Mouse (Mus musculus) liver, embryonic 14.5 days (tissue): ENCODE results near the gene Nrp1. TPM values are rescaled to one million over a fixed set of nuclear protein-coding genes. Genes with fewer than 3 reads are reported as not detected.
A peak's percentile ranks its signal among the peaks of the same experiment; 100 is the strongest.

Experiments
- ATAC-seq: fragments of 200-750 bp; cut with Nextera tagmentation; 2 replicates; pipeline ENCODE4 v1.8.0; 2017; ENCODE audit warnings: moderate number of reproducible peaks, mild to moderate bottlenecking, moderate library complexity; ENCODE audit not compliant: insufficient read depth
- DNase-seq, 3 experiments: peaks; one replicate each; pipeline ENCODE4 v3.0.0-alpha.2; 2012 to 2013; ENCODE audit warnings: low read depth in 3 of 3, low spot score in 3 of 3
- H3K27ac ChIP-seq: fragments of 300-500 bp; sonication (generic); 2 replicates; pipeline ENCODE4 v1.5.1; 2014; ENCODE audit warnings: moderate library complexity, mild to moderate bottlenecking, control low read depth, inconsistent platforms
- H3K27me3 ChIP-seq: fragments of 300-500 bp; sonication (generic); 2 replicates; pipeline ENCODE4 v1.6.1; 2014; ENCODE audit warnings: mild to moderate bottlenecking, low read length, moderate library complexity; ENCODE audit not compliant: control insufficient read depth, insufficient read depth
- H3K36me3 ChIP-seq: fragments of 300-500 bp; sonication (generic); replicated peaks from 2 replicates; pipeline ENCODE4 v1.6.1; 2014; ENCODE audit warnings: low read depth; ENCODE audit not compliant: control insufficient read depth, insufficient read depth
- H3K4me1 ChIP-seq, 2 experiments: fragments of 200-500 bp in 1 of 2; fragments of 300-500 bp in 1 of 2; sonication (generic) in 1 of 2; replicated peaks; 2 replicates each; pipeline ENCODE4 v1.6.1; 2012 to 2014; ENCODE audit warnings: antibody characterized with exemption in 1 of 2, inconsistent platforms in 1 of 2, low read length in 1 of 2; ENCODE audit not compliant: control insufficient read depth in 2 of 2, insufficient read depth in 2 of 2
- H3K4me2 ChIP-seq: fragments of 300-500 bp; sonication (generic); 2 replicates; pipeline ENCODE4 v1.6.1; 2014; ENCODE audit warnings: low read depth, mild to moderate bottlenecking, control low read depth, moderate library complexity
- H3K4me3 ChIP-seq, 2 experiments: fragments of 200-500 bp in 1 of 2; fragments of 300-500 bp in 1 of 2; sonication (generic) in 1 of 2; 2 replicates each; pipeline ENCODE4 v1.5.1; 2012 to 2014; ENCODE audit warnings: low read depth in 2 of 2, low read length in 2 of 2, mild to moderate bottlenecking in 2 of 2, control low read depth in 1 of 2, inconsistent platforms in 1 of 2, moderate library complexity in 1 of 2; ENCODE audit not compliant: insufficient read depth in 1 of 2
- H3K9ac ChIP-seq: fragments of 300-500 bp; sonication (generic); replicated peaks from 2 replicates; pipeline ENCODE4 v1.6.1; 2014; ENCODE audit warnings: mild to moderate bottlenecking, control low read depth, moderate library complexity
- H3K9me3 ChIP-seq: fragments of 300-500 bp; sonication (generic); 2 replicates; pipeline ENCODE4 v1.6.1; 2016; ENCODE audit warnings: low read length, mixed read lengths; ENCODE audit not compliant: control insufficient read depth
- CTCF ChIP-seq: IDR thresholded peaks from 2 replicates; pipeline ENCODE4 v1.5.1; 2016; ENCODE audit warnings: antibody characterized with exemption, low read depth, control low read depth
- EP300 ChIP-seq: IDR thresholded peaks from 2 replicates; pipeline ENCODE4 v1.6.1; 2016; ENCODE audit warnings: antibody characterized with exemption, low read depth
- WGBS: fragments of 180-500 bp; shearing (Covaris S2); extraction: QIAGEN DNeasy Blood & Tissue Kit; methylation state at CpG from one replicate; pipeline ENCODE4 v1.1.7; 2014; ENCODE audit not compliant: insufficient replicate concordance; 5-methylcytosine and 5-hydroxymethylcytosine counted together
- polyA plus RNA-seq, 2 experiments: library from polyadenylated mRNA; depleted of rRNA in 1 of 2; stranded (reverse) in 1 of 2; unstranded in 1 of 2; fragments of >200 nt; fragmentation: Nextera tagmentation in 1 of 2; extraction: Ambion mirVana in 1 of 2; gene quantifications; 2 replicates each; pipeline versions ENCODE4 v1.2.1 to v1.2.3; 2012 to 2014

Gene Nrp1
- 2.9 and 3.7 TPM in 2 replicates for polyA plus RNA-seq (2012; rRNA removed)
- polyA plus RNA-seq (2014; fragmentation: Nextera tagmentation; extraction: Ambion mirVana): 7.7 and 8.3 TPM in 2 replicates

GRCm38 (mm10) chr8:128358406-128358755, at the start of gene Nrp1:
TSS of gene Nrp1 (plus strand) at chr8:128358604.
- H3K27me3 ChIP-seq: peaks cover 32% of the 10 kb centered on the region
- H3K9ac ChIP-seq: no peak within 1 kb of the TSS
- ATAC-seq (0 out of 2 replicates have a peak, but pooled peaks have one; percentile 2), DNase-seq (no peak)
- no peaks in the 10 kb centered on the region for H3K9me3 ChIP-seq
- H3K4me1 ChIP-seq: no peaks in the 10 kb centered on the region
- under 1% methylated on average over 21 of the region's 21 CpGs for WGBS
- H3K4me3 ChIP-seq: peak within 1 kb of the TSS; percentile 51 to 64
- no peak within 1 kb of the TSS for H3K27ac ChIP-seq
- TF ChIP-seq EP300: no peak
- no peak for TF ChIP-seq CTCF
- peak within 1 kb of the TSS; percentile 64 for H3K4me2 ChIP-seq
- no peaks in the 10 kb centered on the region for H3K36me3 ChIP-seq

- no peaks in the 10 kb centered on the region for H3K9me3 ChIP-seq
- DNase-seq (no peak), ATAC-seq (no peak)
- H3K4me2 ChIP-seq: no peak overlapping the region
- no peak overlapping the region for H3K9ac ChIP-seq
- H3K27ac ChIP-seq: no peak overlapping the region
- H3K4me1 ChIP-seq: no peaks in the 10 kb centered on the region
- 37% methylated on average over 2 of the region's 2 CpGs for WGBS
- H3K36me3 ChIP-seq: no peaks in the 10 kb centered on the region
- TF ChIP-seq CTCF: no peak
- TF ChIP-seq EP300: no peak
- H3K27me3 ChIP-seq: no peaks in the 10 kb centered on the region
- H3K4me3 ChIP-seq: no peak overlapping the region
Observed at GRCm38 (mm10) chr8:128320797-128321196, 37.6 kb upstream of the Nrp1 start.

- Histone ChIP-seq H3K36me3 (no peaks in the 10 kb centered on the region), H3K9ac (no peak overlapping the region), H3K4me3 (no peak overlapping the region), H3K4me1 (no peaks in the 10 kb centered on the region), H3K4me2 (no peak overlapping the region), H3K27ac (no peak overlapping the region), H3K9me3 (no peaks in the 10 kb centered on the region), H3K27me3 (no peaks in the 10 kb centered on the region)
- no peak for DNase-seq
- no peak for TF ChIP-seq EP300
- no peak for TF ChIP-seq CTCF
- 54% methylated on average over 1 of the region's 1 CpGs for WGBS
- ATAC-seq: no peak
Observed at GRCm38 (mm10) chr8:128327281-128327680, 31.1 kb upstream of the Nrp1 start.

- 11% methylated on average over 2 of the region's 2 CpGs for WGBS
- Histone ChIP-seq H3K4me2 (no peak overlapping the region), H3K4me1 (no peaks in the 10 kb centered on the region), H3K9ac (no peak overlapping the region), H3K4me3 (no peak overlapping the region), H3K27me3 (no peaks in the 10 kb centered on the region), H3K36me3 (no peaks in the 10 kb centered on the region), H3K9me3 (no peaks in the 10 kb centered on the region), H3K27ac (no peak overlapping the region)
- TF ChIP-seq EP300: no peak
- TF ChIP-seq CTCF: no peak
- DNase-seq (no peak), ATAC-seq (no peak)
Observed at GRCm38 (mm10) chr8:128327922-128328321, 30.5 kb upstream of the Nrp1 start.

GRCm38 (mm10) chr8:128329502-128329901, 28.9 kb upstream of the Nrp1 start:
- H3K4me2 ChIP-seq: no peak overlapping the region
- H3K27me3 ChIP-seq: no peaks in the 10 kb centered on the region
- no peak overlapping the region for H3K4me3 ChIP-seq
- H3K4me1 ChIP-seq: no peaks in the 10 kb centered on the region
- TF ChIP-seq CTCF (no peak), EP300 (no peak)
- WGBS: 49% methylated on average over 3 of the region's 3 CpGs
- no peaks in the 10 kb centered on the region for H3K9me3 ChIP-seq
- DNase-seq (no peak), ATAC-seq (no peak)
- H3K27ac ChIP-seq: no peak overlapping the region
- no peaks in the 10 kb centered on the region for H3K36me3 ChIP-seq
- no peak overlapping the region for H3K9ac ChIP-seq
